Mouse (Mus musculus): Measurements from ENCODE around the gene Vrk1. TPM values are rescaled to one million over a fixed set of nuclear protein-coding genes. Genes with fewer than 3 reads are reported as not detected.
A peak's percentile ranks its signal among the peaks of the same experiment; 100 is the strongest.

Gene Vrk1
- polyA plus RNA-seq (2015; fragmentation: Nextera tagmentation; extraction: Ambion mirVana), result 30.6 and 31.8 TPM in 2 replicates

GRCm38 (mm10) chr12:106010065-106010915, at the start of gene Vrk1:
Gene Vrk1, plus strand, starts transcription at chr12:106010228.
- ATAC-seq (ENCODE audit: low FRiP score, low read depth), result peak; percentile 100
- Histone ChIP-seq H3K4me3 (peak within 1 kb of the TSS; percentile 96), H3K36me3 (no peaks in the 10 kb centered on the region), H3K27me3 (no peaks in the 10 kb centered on the region), H3K9me3 (no peaks in the 10 kb centered on the region), H3K9ac (peak within 1 kb of the TSS; percentile 65), H3K27ac (replicated peaks) (0 out of 2 replicates have a peak within 1 kb of the TSS, but pooled peaks have one; percentile 48), H3K4me2 (peak within 1 kb of the TSS; percentile 73), H3K4me1 (replicated peaks) (peaks cover 16% of the 10 kb centered on the region)
- 1% methylated on average over 65 of the region's 72 CpGs for WGBS

- Histone ChIP-seq H3K36me3 (no peaks in the 10 kb centered on the region), H3K4me1 (replicated peaks) (peaks cover 35% of the 10 kb centered on the region), H3K9me3 (no peaks in the 10 kb centered on the region), H3K9ac (peak overlapping the region; percentile 4; the same call in 1 of the 2 replicates), H3K27me3 (0 out of 2 replicates have a peak, but pooled peaks cover 3% of the 10 kb centered on the region), H3K4me2 (peak overlapping the region; percentile 43), H3K27ac (replicated peaks) (peak overlapping the region; percentile 70), H3K4me3 (peak overlapping the region; percentile 15)
- 5% methylated on average over 19 of the region's 19 CpGs for WGBS
- no peak for ATAC-seq (ENCODE audit: low FRiP score, low read depth)
Observed at GRCm38 (mm10) chr12:105960592-105961330, 49.3 kb upstream of the Vrk1 start.

GRCm38 (mm10) chr12:105961667-105962066, 48.4 kb upstream of the Vrk1 start:
- H3K27me3 ChIP-seq, result 0 out of 2 replicates have a peak, but pooled peaks cover 4% of the 10 kb centered on the region
- no peak for ATAC-seq (ENCODE audit: low FRiP score, low read depth)
- 8% methylated on average over 12 of the region's 12 CpGs for WGBS
- H3K4me3 ChIP-seq, result peak overlapping the region; percentile 42; the same call in 1 of the 2 replicates
- H3K9me3 ChIP-seq, result no peaks in the 10 kb centered on the region
- H3K4me1 ChIP-seq (replicated peaks), result peaks cover 31% of the 10 kb centered on the region
- H3K4me2 ChIP-seq, result peak overlapping the region; percentile 90
- no peak overlapping the region; the same call in 1 of the 2 replicates for H3K27ac ChIP-seq (replicated peaks)
- no peak overlapping the region for H3K9ac ChIP-seq
- no peaks in the 10 kb centered on the region for H3K36me3 ChIP-seq

- under 1% methylated on average over 37 of the region's 37 CpGs for WGBS
- no peak overlapping the region for H3K27ac ChIP-seq (replicated peaks)
- H3K4me1 ChIP-seq (replicated peaks), result peaks cover 31% of the 10 kb centered on the region
- peak overlapping the region; percentile 48 for H3K9ac ChIP-seq
- peak; percentile 94 for ATAC-seq (ENCODE audit: low FRiP score, low read depth)
- H3K27me3 ChIP-seq, result 0 out of 2 replicates have a peak, but pooled peaks cover 4% of the 10 kb centered on the region
- peak overlapping the region; percentile 42 for H3K4me3 ChIP-seq
- H3K4me2 ChIP-seq, result peak overlapping the region; percentile 90
- H3K36me3 ChIP-seq, result no peaks in the 10 kb centered on the region
- no peaks in the 10 kb centered on the region for H3K9me3 ChIP-seq
Observed at GRCm38 (mm10) chr12:105962103-105963011, 47.7 kb upstream of the Vrk1 start.

- Histone ChIP-seq H3K4me3 (peak overlapping the region; percentile 42), H3K4me2 (peak overlapping the region; percentile 90), H3K9ac (peak overlapping the region; percentile 48), H3K9me3 (no peaks in the 10 kb centered on the region), H3K36me3 (no peaks in the 10 kb centered on the region), H3K27ac (replicated peaks) (no peak overlapping the region), H3K27me3 (0 out of 2 replicates have a peak, but pooled peaks cover 4% of the 10 kb centered on the region), H3K4me1 (replicated peaks) (peaks cover 36% of the 10 kb centered on the region)
- no peak; the same call in 1 of the 2 replicates for ATAC-seq (ENCODE audit: low FRiP score, low read depth)
- WGBS, result 3% methylated on average over 30 of the region's 30 CpGs
Observed at GRCm38 (mm10) chr12:105963012-105963572, 46.9 kb upstream of the Vrk1 start.

- no peak for ATAC-seq (ENCODE audit: low FRiP score, low read depth)
- no peaks in the 10 kb centered on the region for H3K36me3 ChIP-seq
- H3K4me3 ChIP-seq, result no peak overlapping the region
- H3K4me1 ChIP-seq (replicated peaks), result peaks cover 20% of the 10 kb centered on the region
- no peak overlapping the region for H3K27ac ChIP-seq (replicated peaks)
- no peak overlapping the region for H3K9ac ChIP-seq
- no peaks in the 10 kb centered on the region for H3K9me3 ChIP-seq
- no peak overlapping the region for H3K4me2 ChIP-seq
- 0 out of 2 replicates have a peak, but pooled peaks cover 4% of the 10 kb centered on the region for H3K27me3 ChIP-seq
- 40% methylated on average over 19 of the region's 19 CpGs for WGBS
Observed at GRCm38 (mm10) chr12:105966887-105967637, 43.0 kb upstream of the Vrk1 start.

GRCm38 (mm10) chr12:105967806-105968205, 42.2 kb upstream of the Vrk1 start:
- H3K27me3 ChIP-seq, result 0 out of 2 replicates have a peak, but pooled peaks cover 4% of the 10 kb centered on the region
- H3K9me3 ChIP-seq, result no peaks in the 10 kb centered on the region
- H3K4me1 ChIP-seq (replicated peaks), result peaks cover 13% of the 10 kb centered on the region
- peak overlapping the region; percentile 11 for H3K4me3 ChIP-seq
- no peak for ATAC-seq (ENCODE audit: low FRiP score, low read depth)
- H3K36me3 ChIP-seq, result no peaks in the 10 kb centered on the region
- no peak overlapping the region for H3K9ac ChIP-seq
- H3K27ac ChIP-seq (replicated peaks), result no peak overlapping the region
- 11% methylated on average over 18 of the region's 18 CpGs for whole genome bisulfite sequencing
- H3K4me2 ChIP-seq, result peak overlapping the region; percentile 46

GRCm38 (mm10) chr12:105971182-105971581, 38.8 kb upstream of the Vrk1 start:
- Histone ChIP-seq H3K27ac (replicated peaks) (no peak overlapping the region), H3K4me1 (replicated peaks) (peaks cover 14% of the 10 kb centered on the region), H3K4me2 (no peak overlapping the region), H3K9ac (no peak overlapping the region), H3K27me3 (no peaks in the 10 kb centered on the region), H3K4me3 (no peak overlapping the region), H3K36me3 (no peaks in the 10 kb centered on the region), H3K9me3 (no peaks in the 10 kb centered on the region)
- ATAC-seq (ENCODE audit: low FRiP score, low read depth), result no peak
- WGBS, result 60% methylated on average over 7 of the region's 7 CpGs

GRCm38 (mm10) chr12:105972673-105973072, 37.4 kb upstream of the Vrk1 start:
- H3K27me3 ChIP-seq, result no peaks in the 10 kb centered on the region
- H3K9ac ChIP-seq, result no peak overlapping the region
- 0 out of 2 replicates have a peak, but pooled peaks have one; percentile 46 for ATAC-seq (ENCODE audit: low FRiP score, low read depth)
- H3K27ac ChIP-seq (replicated peaks), result no peak overlapping the region
- WGBS, result 79% methylated on average over 8 of the region's 8 CpGs
- H3K4me1 ChIP-seq (replicated peaks), result peaks cover 13% of the 10 kb centered on the region
- H3K9me3 ChIP-seq, result no peaks in the 10 kb centered on the region
- H3K36me3 ChIP-seq, result no peaks in the 10 kb centered on the region
- H3K4me2 ChIP-seq, result no peak overlapping the region
- no peak overlapping the region for H3K4me3 ChIP-seq

- Histone ChIP-seq H3K4me3 (no peak overlapping the region), H3K4me2 (no peak overlapping the region), H3K27me3 (no peaks in the 10 kb centered on the region), H3K4me1 (replicated peaks) (peaks cover 8% of the 10 kb centered on the region; the same call in 1 of the 2 replicates), H3K9ac (no peak overlapping the region), H3K36me3 (no peaks in the 10 kb centered on the region), H3K9me3 (no peaks in the 10 kb centered on the region), H3K27ac (replicated peaks) (no peak overlapping the region; the same call in 1 of the 2 replicates)
- 20% methylated on average over 9 of the region's 9 CpGs for WGBS
- ATAC-seq (ENCODE audit: low FRiP score, low read depth), result peak; percentile 37; the same call in 1 of the 2 replicates
Observed at GRCm38 (mm10) chr12:105973691-105974090, 36.3 kb upstream of the Vrk1 start.

All from hindbrain, embryonic 15.5 days (tissue).